Mouse (Mus musculus): ENCODE results near the gene Rhot2. TPM values are rescaled to one million over a fixed set of nuclear protein-coding genes. Genes with fewer than 3 reads are reported as not detected.

Rhot2 gene
- polyA plus RNA-seq, 1 experiment, result 87.5 TPM

GRCm38 (mm10) chr17:25883268-25883667, 38.6 kb upstream of the Rhot2 start:
- Histone ChIP-seq H3K4me3 (ENCODE audit: low read depth, low read length) (no peak overlapping the region), H3K4me1 (ENCODE audit: control insufficient read depth, insufficient read depth, insufficient read length, low read length) (peaks cover 3% of the 10 kb centered on the region), H3K27me3 (ENCODE audit: control insufficient read depth, insufficient read depth, low read length) (no peaks in the 10 kb centered on the region), H3K36me3 (ENCODE audit: control insufficient read depth, insufficient read depth, low read length) (peaks cover 26% of the 10 kb centered on the region), H3K27ac (ENCODE audit: insufficient read depth, low read depth, low read length) (no peak overlapping the region)
- WGBS, result 89% methylated on average over 8 of the region's 8 CpGs
- TF ChIP-seq CTCF (IDR thresholded peaks at IDR 0.05; ENCODE audit: extremely low read depth, insufficient read length, insufficient replicate concordance, low read depth, low read length) (no peak), POLR2A (IDR thresholded peaks at IDR 0.05; ENCODE audit: low read depth, low read length) (no peak)

- TF ChIP-seq POLR2A (IDR thresholded peaks at IDR 0.05; ENCODE audit: low read depth, low read length), result no peak
- no peak for TF ChIP-seq CTCF (IDR thresholded peaks at IDR 0.05; ENCODE audit: extremely low read depth, insufficient read length, insufficient replicate concordance, low read depth, low read length)
- Histone ChIP-seq H3K4me3 (ENCODE audit: low read depth, low read length) (no peak overlapping the region), H3K27ac (ENCODE audit: insufficient read depth, low read depth, low read length) (no peak overlapping the region), H3K4me1 (ENCODE audit: control insufficient read depth, insufficient read depth, insufficient read length, low read length) (peaks cover 3% of the 10 kb centered on the region), H3K27me3 (ENCODE audit: control insufficient read depth, insufficient read depth, low read length) (no peaks in the 10 kb centered on the region), H3K36me3 (ENCODE audit: control insufficient read depth, insufficient read depth, low read length) (peaks cover 31% of the 10 kb centered on the region)
- WGBS, result 73% methylated on average over 5 of the region's 5 CpGs
These were observed 37.7 kb upstream of the Rhot2 start for GRCm38 (mm10) chr17:25882306-25882705.

DNA sequence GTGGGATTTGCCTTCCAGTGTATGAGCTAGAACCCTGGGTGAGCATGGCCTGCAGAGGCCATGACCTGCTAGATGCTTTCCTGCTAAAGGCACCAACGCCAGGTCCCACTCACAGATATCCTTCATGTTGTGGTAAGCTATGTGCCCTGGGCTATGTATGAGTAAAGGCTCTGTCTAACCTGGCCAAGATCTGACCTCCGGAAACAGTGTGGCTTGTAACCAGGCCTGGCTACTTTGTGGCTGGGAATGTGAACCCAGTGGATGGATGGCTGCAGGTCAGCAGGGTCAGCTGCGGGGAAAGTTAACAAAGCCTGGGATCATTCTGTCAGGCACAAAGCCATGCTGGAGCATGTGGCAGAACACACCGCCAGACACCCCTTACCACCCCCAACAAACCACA, 37.0 kb upstream of the Rhot2 start:
- Histone ChIP-seq H3K4me1 (ENCODE audit: control insufficient read depth, insufficient read depth, insufficient read length, low read length) (peaks cover 3% of the 10 kb centered on the region), H3K36me3 (ENCODE audit: control insufficient read depth, insufficient read depth, low read length) (peaks cover 31% of the 10 kb centered on the region), H3K27ac (ENCODE audit: insufficient read depth, low read depth, low read length) (no peak overlapping the region), H3K27me3 (ENCODE audit: control insufficient read depth, insufficient read depth, low read length) (no peaks in the 10 kb centered on the region), H3K4me3 (ENCODE audit: low read depth, low read length) (no peak overlapping the region)
- no peak for TF ChIP-seq CTCF (IDR thresholded peaks at IDR 0.05; ENCODE audit: extremely low read depth, insufficient read length, insufficient replicate concordance, low read depth, low read length)
- WGBS, result 76% methylated on average over 4 of the region's 4 CpGs

DNA sequence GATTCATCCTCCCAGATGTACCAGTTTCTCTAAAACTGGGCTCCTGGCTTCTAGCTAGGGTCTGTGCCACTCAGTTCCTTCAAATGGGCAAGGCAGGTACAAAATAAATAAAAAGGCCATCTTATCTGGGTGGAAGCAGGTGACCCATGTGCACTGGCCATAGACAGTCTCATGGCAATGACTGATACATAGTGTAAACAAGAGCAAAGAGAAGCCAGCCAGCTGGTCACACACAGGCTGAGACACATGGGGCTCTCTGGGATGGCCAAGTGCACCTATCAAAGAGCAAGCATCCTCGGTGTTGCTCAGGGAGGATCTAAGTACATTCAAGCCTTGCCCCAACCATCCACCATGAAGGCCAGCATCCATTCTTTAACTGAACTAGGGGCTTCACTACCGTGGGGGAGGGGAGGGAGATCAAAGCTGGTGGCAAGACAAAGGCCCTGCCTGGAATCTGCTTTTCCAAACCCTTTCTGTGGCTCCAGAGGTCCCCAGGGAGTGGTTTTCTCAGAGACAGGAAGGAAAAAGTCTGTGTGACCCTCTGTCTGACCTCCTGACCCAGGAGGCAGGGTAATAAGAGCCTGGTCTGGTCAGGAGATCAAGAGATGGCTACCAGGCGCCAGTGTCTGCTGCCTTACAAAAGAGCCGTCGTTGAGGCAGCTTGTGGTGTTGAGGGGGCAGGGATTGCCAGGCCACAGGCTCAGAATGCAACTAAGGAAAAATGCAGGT, 36.4 kb upstream of the Rhot2 start:
- WGBS, result 50% methylated on average over 5 of the region's 5 CpGs
- Histone ChIP-seq H3K27me3 (ENCODE audit: control insufficient read depth, insufficient read depth, low read length) (no peaks in the 10 kb centered on the region), H3K27ac (ENCODE audit: insufficient read depth, low read depth, low read length) (no peak overlapping the region), H3K36me3 (ENCODE audit: control insufficient read depth, insufficient read depth, low read length) (peaks cover 31% of the 10 kb centered on the region), H3K4me1 (ENCODE audit: control insufficient read depth, insufficient read depth, insufficient read length, low read length) (peaks cover 7% of the 10 kb centered on the region), H3K4me3 (ENCODE audit: low read depth, low read length) (no peak overlapping the region)
- TF ChIP-seq CTCF (IDR thresholded peaks at IDR 0.05; ENCODE audit: extremely low read depth, insufficient read length, insufficient replicate concordance, low read depth, low read length) (no peak), POLR2A (IDR thresholded peaks at IDR 0.05; ENCODE audit: low read depth, low read length) (no peak)

- WGBS, result 50% methylated on average over 5 of the region's 5 CpGs
- Histone ChIP-seq H3K36me3 (ENCODE audit: control insufficient read depth, insufficient read depth, low read length) (peaks cover 31% of the 10 kb centered on the region), H3K27me3 (ENCODE audit: control insufficient read depth, insufficient read depth, low read length) (no peaks in the 10 kb centered on the region), H3K4me3 (ENCODE audit: low read depth, low read length) (no peak within 1 kb of the TSS), H3K27ac (ENCODE audit: insufficient read depth, low read depth, low read length) (no peak within 1 kb of the TSS), H3K4me1 (ENCODE audit: control insufficient read depth, insufficient read depth, insufficient read length, low read length) (peaks cover 10% of the 10 kb centered on the region)
- no peak; the same call in 1 of the 2 replicates for TF ChIP-seq POLR2A (IDR thresholded peaks at IDR 0.05; ENCODE audit: low read depth, low read length)
- TF ChIP-seq CTCF (IDR thresholded peaks at IDR 0.05; ENCODE audit: extremely low read depth, insufficient read length, insufficient replicate concordance, low read depth, low read length), result no peak
These were observed 35.7 kb upstream of the Rhot2 start, which contains the start of gene Wfikkn1 for GRCm38 (mm10) chr17:25880196-25880910. Gene Wfikkn1, minus strand, starts transcription at chr17:25880858.

DNA sequence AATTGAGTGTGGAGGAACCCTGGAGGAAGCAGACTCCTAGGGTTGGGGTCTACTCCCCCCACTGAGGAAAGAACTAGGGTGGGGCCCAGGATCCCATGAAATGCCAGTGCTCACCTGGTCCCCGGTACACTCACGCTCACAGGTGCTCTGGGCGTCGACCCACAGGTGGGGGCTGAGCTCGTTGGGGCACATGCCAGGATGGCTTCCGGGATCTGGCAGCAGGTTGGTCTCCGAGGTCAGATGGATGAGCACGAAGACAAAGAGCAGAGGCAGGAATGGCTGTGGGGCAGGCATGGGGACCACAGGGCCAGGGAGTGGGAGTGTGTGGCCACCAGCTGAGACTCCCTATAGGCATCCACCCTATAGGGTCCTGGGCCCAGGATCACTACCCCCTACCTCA, 35.1 kb upstream of the Rhot2 start:
- no peak overlapping the region for H3K27ac ChIP-seq (ENCODE audit: insufficient read depth, low read depth, low read length)
- H3K4me3 ChIP-seq (ENCODE audit: low read depth, low read length), result no peak overlapping the region
- 67% methylated on average over 8 of the region's 8 CpGs for WGBS
- H3K27me3 ChIP-seq (ENCODE audit: control insufficient read depth, insufficient read depth, low read length), result no peaks in the 10 kb centered on the region
- H3K36me3 ChIP-seq (ENCODE audit: control insufficient read depth, insufficient read depth, low read length), result peaks cover 31% of the 10 kb centered on the region
- TF ChIP-seq CTCF (IDR thresholded peaks at IDR 0.05; ENCODE audit: extremely low read depth, insufficient read length, insufficient replicate concordance, low read depth, low read length), result no peak
- TF ChIP-seq POLR2A (IDR thresholded peaks at IDR 0.05; ENCODE audit: low read depth, low read length), result no peak
- peaks cover 10% of the 10 kb centered on the region for H3K4me1 ChIP-seq (ENCODE audit: control insufficient read depth, insufficient read depth, insufficient read length, low read length)

GRCm38 (mm10) chr17:25879261-25879660, 34.6 kb upstream of the Rhot2 start:
- no peak overlapping the region for H3K4me3 ChIP-seq (ENCODE audit: low read depth, low read length)
- 0 out of 2 replicates have a peak, but pooled peaks have one; percentile 3 for TF ChIP-seq POLR2A (IDR thresholded peaks at IDR 0.05; ENCODE audit: low read depth, low read length)
- peak; percentile 58; the same call in 1 of the 2 replicates for TF ChIP-seq CTCF (IDR thresholded peaks at IDR 0.05; ENCODE audit: extremely low read depth, insufficient read length, insufficient replicate concordance, low read depth, low read length)
- no peaks in the 10 kb centered on the region for H3K27me3 ChIP-seq (ENCODE audit: control insufficient read depth, insufficient read depth, low read length)
- H3K4me1 ChIP-seq (ENCODE audit: control insufficient read depth, insufficient read depth, insufficient read length, low read length), result peaks cover 10% of the 10 kb centered on the region
- 71% methylated on average over 4 of the region's 4 CpGs for WGBS
- no peak overlapping the region for H3K27ac ChIP-seq (ENCODE audit: insufficient read depth, low read depth, low read length)
- peaks cover 27% of the 10 kb centered on the region for H3K36me3 ChIP-seq (ENCODE audit: control insufficient read depth, insufficient read depth, low read length)

All from small intestine, adult 2 months (tissue).